Mouse (Mus musculus): Measurements from ENCODE around the gene Olfr1080.
"Not testable (repeated sequence)": the region's sequence is repeated elsewhere in the genome, so short reads cannot be mapped to it uniquely, and the experiment has no call there.

Gene Olfr1080

GRCm38 (mm10) chr2:86558135-86558534, at the start of gene Olfr1080:
TSS of gene Olfr1080 (minus strand) at chr2:86558235.
- not testable (repeated sequence) for H3K27me3 ChIP-seq (ENCODE audit: insufficient read depth, low read length); H3K4me3 ChIP-seq (replicated peaks; ENCODE audit: low read length); H3K36me3 ChIP-seq (ENCODE audit: insufficient read depth, low read length); H3K4me1 ChIP-seq (replicated peaks; ENCODE audit: low read depth, low read length); H3K9me3 ChIP-seq (ENCODE audit: low read length)

- not testable (repeated sequence) for H3K4me3 ChIP-seq (replicated peaks; ENCODE audit: low read length); H3K36me3 ChIP-seq (ENCODE audit: insufficient read depth, low read length); H3K9me3 ChIP-seq (ENCODE audit: low read length); H3K27me3 ChIP-seq (ENCODE audit: insufficient read depth, low read length); H3K4me1 ChIP-seq (replicated peaks; ENCODE audit: low read depth, low read length)
Observed at GRCm38 (mm10) chr2:86598866-86599265, 40.8 kb upstream of the Olfr1080 start, which contains the start of gene Olfr1082. TSS of gene Olfr1082 (minus strand) at chr2:86598966.

- no peaks in the 10 kb centered on the region for H3K4me1 ChIP-seq (replicated peaks; ENCODE audit: low read depth, low read length)
- H3K27me3 ChIP-seq (ENCODE audit: insufficient read depth, low read length): no peaks in the 10 kb centered on the region
- TF ChIP-seq NANOG (IDR thresholded peaks at IDR 0.05; ENCODE audit: borderline replicate concordance, low read length) (no peak), POU5F1 (IDR thresholded peaks at IDR 0.05; ENCODE audit: borderline replicate concordance, low read length) (no peak), CTCF (conservative IDR thresholded peaks at IDR 0.05; ENCODE audit: low read length) (no peak)
- H3K36me3 ChIP-seq (ENCODE audit: insufficient read depth, low read length): no peaks in the 10 kb centered on the region
- no peaks in the 10 kb centered on the region for H3K9me3 ChIP-seq (ENCODE audit: low read length)
- H3K4me3 ChIP-seq (replicated peaks; ENCODE audit: low read length): no peak within 1 kb of the TSS
Observed at GRCm38 (mm10) chr2:86542380-86542779, 15.7 kb downstream of the Olfr1080 start, which contains the start of gene Olfr1079. TSS of gene Olfr1079 (minus strand) at chr2:86542480.

GRCm38 (mm10) chr2:86530991-86531390, 27.0 kb downstream of the Olfr1080 start:
- no peaks in the 10 kb centered on the region for H3K9me3 ChIP-seq (ENCODE audit: low read length)
- H3K4me3 ChIP-seq (replicated peaks; ENCODE audit: low read length): no peak overlapping the region
- no peaks in the 10 kb centered on the region for H3K4me1 ChIP-seq (replicated peaks; ENCODE audit: low read depth, low read length)
- no peaks in the 10 kb centered on the region for H3K36me3 ChIP-seq (ENCODE audit: insufficient read depth, low read length)
- TF ChIP-seq CTCF (conservative IDR thresholded peaks at IDR 0.05; ENCODE audit: low read length): no peak
- no peak for TF ChIP-seq POU5F1 (IDR thresholded peaks at IDR 0.05; ENCODE audit: borderline replicate concordance, low read length)
- H3K27me3 ChIP-seq (ENCODE audit: insufficient read depth, low read length): no peaks in the 10 kb centered on the region

- Histone ChIP-seq H3K9me3 (ENCODE audit: low read length) (no peaks in the 10 kb centered on the region), H3K4me1 (replicated peaks; ENCODE audit: low read depth, low read length) (no peaks in the 10 kb centered on the region), H3K27me3 (ENCODE audit: insufficient read depth, low read length) (no peaks in the 10 kb centered on the region), H3K36me3 (ENCODE audit: insufficient read depth, low read length) (no peaks in the 10 kb centered on the region), H3K4me3 (replicated peaks; ENCODE audit: low read length) (no peak within 1 kb of the TSS)
- TF ChIP-seq POU5F1 (IDR thresholded peaks at IDR 0.05; ENCODE audit: borderline replicate concordance, low read length) (no peak), NANOG (IDR thresholded peaks at IDR 0.05; ENCODE audit: borderline replicate concordance, low read length) (no peak), CTCF (conservative IDR thresholded peaks at IDR 0.05; ENCODE audit: low read length) (no peak)
Observed at GRCm38 (mm10) chr2:86508161-86508560, 49.9 kb downstream of the Olfr1080 start, which contains the start of gene Olfr1076. TSS of gene Olfr1076 (plus strand) at chr2:86508461.

Measured in E14TG2a.4 (cell line).